Mouse (Mus musculus) embryonic facial prominence, embryonic 12.5 days (tissue): Measurements from ENCODE around the gene Ubxn7. TPM values are rescaled to one million over a fixed set of nuclear protein-coding genes. Genes with fewer than 3 reads are reported as not detected.

Experiments used
- ATAC-seq: fragments of 200-750 bp; cut with Nextera tagmentation; 2 replicates; pipeline ENCODE4 v1.8.0; 2017; ENCODE audit not compliant: insufficient number of reproducible peaks, insufficient read depth, low FRiP score, low TSS enrichment
- H3K27ac ChIP-seq: fragments of 300-500 bp; sonication (generic); 2 replicates; pipeline ENCODE4 v1.5.1; 2016; ENCODE audit warnings: mild to moderate bottlenecking
- H3K27me3 ChIP-seq: fragments of 300-500 bp; sonication (generic); 2 replicates; pipeline ENCODE4 v1.6.1; 2016; ENCODE audit warnings: mild to moderate bottlenecking, moderate library complexity
- H3K36me3 ChIP-seq: fragments of 300-500 bp; sonication (generic); 2 replicates; pipeline ENCODE4 v1.6.1; 2016; ENCODE audit warnings: mild to moderate bottlenecking
- H3K4me1 ChIP-seq: fragments of 300-500 bp; sonication (generic); 2 replicates; pipeline ENCODE4 v1.6.1; 2016
- H3K4me2 ChIP-seq: fragments of 300-500 bp; sonication (generic); replicated peaks from 2 replicates; pipeline ENCODE4 v1.6.1; 2016; ENCODE audit warnings: mild to moderate bottlenecking, moderate library complexity
- H3K4me3 ChIP-seq: fragments of 300-500 bp; sonication (generic); 2 replicates; pipeline ENCODE4 v1.5.1; 2016; ENCODE audit warnings: mild to moderate bottlenecking
- H3K9ac ChIP-seq: fragments of 300-500 bp; sonication (generic); 2 replicates; pipeline ENCODE4 v1.6.1; 2016; ENCODE audit warnings: mild to moderate bottlenecking, moderate library complexity
- H3K9me3 ChIP-seq: fragments of 300-500 bp; sonication (generic); 2 replicates; pipeline ENCODE4 v1.6.1; 2016; ENCODE audit warnings: mild to moderate bottlenecking, moderate library complexity
- WGBS: fragments of 180-500 bp; shearing (Covaris S2); methylation state at CpG from one replicate; pipeline ENCODE4 v1.1.7; 2016; 5-methylcytosine and 5-hydroxymethylcytosine counted together
- polyA plus RNA-seq: library from polyadenylated mRNA; unstranded; fragments of >200 nt; fragmentation: Nextera tagmentation; extraction: Ambion mirVana; gene quantifications from 2 replicates; pipeline ENCODE4 v1.2.1, GENCODE M21; 2016

The Ubxn7 gene
- polyA plus RNA-seq, 1 experiment from 2014 or later, result 33.2 TPM

DNA sequence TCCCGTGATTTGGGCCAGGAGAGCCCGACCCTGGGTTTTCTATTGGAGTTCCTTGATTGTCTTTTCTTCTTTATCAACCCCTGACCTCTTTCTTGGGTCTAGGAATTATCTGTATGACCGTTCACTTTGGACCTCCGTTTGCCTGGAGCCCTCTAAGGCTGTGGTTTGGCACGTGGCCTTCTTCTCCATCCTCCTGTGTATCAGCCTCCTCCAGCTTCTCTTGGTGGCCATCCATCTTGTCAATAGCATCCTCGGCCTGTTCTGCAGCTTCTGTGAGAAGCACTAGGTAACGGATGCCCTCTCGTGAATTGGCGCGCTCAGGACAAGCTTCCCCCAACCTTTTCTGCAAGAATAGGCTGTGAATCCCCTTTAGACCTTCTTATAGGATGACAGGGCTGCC, 75.7 kb downstream of the Ubxn7 start:
- no peaks in the 10 kb centered on the region for H3K36me3 ChIP-seq
- H3K4me1 ChIP-seq, result no peaks in the 10 kb centered on the region
- H3K9ac ChIP-seq, result no peak overlapping the region
- no peak overlapping the region for H3K27ac ChIP-seq
- H3K4me2 ChIP-seq, result no peak overlapping the region
- H3K9me3 ChIP-seq, result no peaks in the 10 kb centered on the region
- no peak for ATAC-seq
- no peaks in the 10 kb centered on the region for H3K27me3 ChIP-seq
- 82% methylated on average over 10 of the region's 10 CpGs for WGBS
- no peak overlapping the region for H3K4me3 ChIP-seq

DNA sequence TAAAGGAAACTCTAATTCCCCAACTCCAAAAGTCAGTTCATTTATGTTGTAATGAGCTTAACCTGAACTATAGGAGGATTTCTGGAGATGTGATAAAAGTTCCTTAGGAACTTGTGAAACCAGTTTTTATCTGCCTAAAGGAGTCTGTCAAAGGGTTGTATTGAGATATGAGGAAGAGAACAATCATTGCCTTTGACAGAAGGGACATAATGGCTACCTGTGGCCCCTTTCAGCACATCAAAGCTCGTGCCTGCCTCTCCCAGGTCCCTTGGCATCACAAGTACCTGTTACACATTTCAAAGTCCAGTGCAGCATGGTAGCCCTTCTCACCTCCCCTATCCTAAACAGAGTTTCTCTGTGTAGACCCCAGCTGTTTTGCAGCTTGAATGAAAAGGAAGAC, 85.4 kb downstream of the Ubxn7 start:
- 39% methylated on average over 1 of the region's 1 CpGs for WGBS

GRCm38 (mm10) chr16:32419517-32420483, 87.7 kb downstream of the Ubxn7 start, which contains the start of gene Tctex1d2:
Gene Tctex1d2, plus strand, starts transcription at chr16:32419702.
- Histone ChIP-seq H3K4me3 (peak within 1 kb of the TSS; percentile 48), H3K4me1 (peaks cover 5% of the 10 kb centered on the region; the same call in 1 of the 2 replicates), H3K4me2 (peak within 1 kb of the TSS; percentile 65), H3K9me3 (no peaks in the 10 kb centered on the region), H3K36me3 (no peaks in the 10 kb centered on the region), H3K27ac (peak within 1 kb of the TSS; percentile 84), H3K9ac (peak within 1 kb of the TSS; percentile 53), H3K27me3 (no peaks in the 10 kb centered on the region)
- ATAC-seq, result peak; percentile 91
- 1% methylated on average over 45 of the region's 45 CpGs for WGBS

More for the DNA sequence above, 85.4 kb downstream of the Ubxn7 start:
- H3K4me2 ChIP-seq, result no peak overlapping the region
- no peak overlapping the region for H3K9ac ChIP-seq
- H3K9me3 ChIP-seq, result no peaks in the 10 kb centered on the region
- H3K27me3 ChIP-seq, result no peaks in the 10 kb centered on the region
- peaks cover 5% of the 10 kb centered on the region; the same call in 1 of the 2 replicates for H3K4me1 ChIP-seq
- H3K27ac ChIP-seq, result no peak overlapping the region
- no peaks in the 10 kb centered on the region for H3K36me3 ChIP-seq
- no peak for ATAC-seq
- H3K4me3 ChIP-seq, result no peak overlapping the region

- ATAC-seq, result no peak
- H3K9ac ChIP-seq, result no peak overlapping the region
- peaks cover 5% of the 10 kb centered on the region; the same call in 1 of the 2 replicates for H3K4me1 ChIP-seq
- no peaks in the 10 kb centered on the region for H3K27me3 ChIP-seq
- no peaks in the 10 kb centered on the region for H3K9me3 ChIP-seq
- H3K4me2 ChIP-seq, result no peak overlapping the region
- 85% methylated on average over 3 of the region's 3 CpGs for WGBS
- H3K27ac ChIP-seq, result no peak overlapping the region
- H3K4me3 ChIP-seq, result no peak overlapping the region
- no peaks in the 10 kb centered on the region for H3K36me3 ChIP-seq
Measured at GRCm38 (mm10) chr16:32427506-32427905, 95.4 kb downstream of the Ubxn7 start.

DNA sequence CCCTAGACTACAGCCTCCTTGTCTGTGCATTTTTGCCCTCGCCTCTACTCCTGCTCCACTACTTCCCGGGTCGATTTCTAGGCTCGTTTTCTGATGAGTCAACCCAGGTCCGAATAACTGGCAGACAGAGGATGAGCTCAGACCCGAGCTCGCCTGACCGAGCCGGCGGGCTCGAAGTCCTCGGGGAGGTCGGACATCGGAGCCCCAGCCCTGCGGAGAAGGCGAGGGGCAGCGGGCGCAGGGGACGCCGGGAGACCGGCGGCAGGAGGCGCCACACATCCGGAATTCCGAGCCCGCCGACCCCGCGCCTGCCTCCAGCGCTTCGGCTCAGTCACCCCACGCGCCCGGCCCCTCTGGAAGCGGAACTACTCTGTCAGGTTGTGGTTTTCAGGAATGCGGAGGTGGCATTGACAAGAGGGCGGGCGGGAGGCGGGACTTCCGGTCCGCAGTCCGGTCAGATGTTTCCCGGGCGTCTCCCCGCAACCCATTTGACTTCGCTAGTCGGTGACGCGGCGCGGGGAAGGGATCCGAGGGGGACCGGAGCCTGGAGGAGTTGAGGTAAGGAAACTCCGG, 98.5 kb downstream of the Ubxn7 start, which contains the start of gene Pcyt1a:
Gene Pcyt1a, plus strand, starts transcription at position 448 of the 573 bp plus-strand sequence.
- peak within 1 kb of the TSS; percentile 82 for H3K4me3 ChIP-seq
- peak within 1 kb of the TSS; percentile 80 for H3K9ac ChIP-seq
- ATAC-seq, result peak; percentile 95
- H3K36me3 ChIP-seq, result no peaks in the 10 kb centered on the region
- no peaks in the 10 kb centered on the region for H3K9me3 ChIP-seq
- WGBS, result 0% methylated on average over 54 of the region's 54 CpGs
- H3K27me3 ChIP-seq, result no peaks in the 10 kb centered on the region
- peak within 1 kb of the TSS; percentile 92 for H3K4me2 ChIP-seq
- H3K4me1 ChIP-seq, result peaks cover 5% of the 10 kb centered on the region; the same call in 1 of the 2 replicates
- peak within 1 kb of the TSS; percentile 80 for H3K27ac ChIP-seq

GRCm38 (mm10) chr16:32431047-32431591, 99.1 kb downstream of the Ubxn7 start:
- Histone ChIP-seq H3K4me1 (peaks cover 5% of the 10 kb centered on the region; the same call in 1 of the 2 replicates), H3K9me3 (no peaks in the 10 kb centered on the region), H3K9ac (peak overlapping the region; percentile 80), H3K4me2 (peak overlapping the region; percentile 92), H3K27me3 (no peaks in the 10 kb centered on the region), H3K4me3 (peak overlapping the region; percentile 82), H3K36me3 (no peaks in the 10 kb centered on the region), H3K27ac (peak overlapping the region; percentile 50)
- 2% methylated on average over 28 of the region's 28 CpGs for WGBS
- ATAC-seq, result no peak

- H3K27ac ChIP-seq, result no peak overlapping the region
- no peaks in the 10 kb centered on the region for H3K36me3 ChIP-seq
- H3K4me3 ChIP-seq, result peak overlapping the region; percentile 82; the same call in 1 of the 2 replicates
- no peaks in the 10 kb centered on the region for H3K27me3 ChIP-seq
- H3K9me3 ChIP-seq, result no peaks in the 10 kb centered on the region
- H3K4me1 ChIP-seq, result peaks cover 5% of the 10 kb centered on the region; the same call in 1 of the 2 replicates
- H3K4me2 ChIP-seq, result peak overlapping the region; percentile 92
- ATAC-seq, result no peak
- 93% methylated on average over 1 of the region's 1 CpGs for WGBS
- no peak overlapping the region for H3K9ac ChIP-seq
Measured at GRCm38 (mm10) chr16:32431926-32432325, 99.9 kb downstream of the Ubxn7 start.

GRCm38 (mm10) chr16:32433138-32433537, 101.1 kb downstream of the Ubxn7 start:
- Histone ChIP-seq H3K4me1 (peaks cover 5% of the 10 kb centered on the region; the same call in 1 of the 2 replicates), H3K4me2 (no peak overlapping the region), H3K27ac (no peak overlapping the region), H3K4me3 (no peak overlapping the region), H3K9me3 (no peaks in the 10 kb centered on the region), H3K36me3 (no peaks in the 10 kb centered on the region), H3K9ac (no peak overlapping the region), H3K27me3 (no peaks in the 10 kb centered on the region)
- no peak for ATAC-seq
- WGBS, result 72% methylated on average over 2 of the region's 2 CpGs

DNA sequence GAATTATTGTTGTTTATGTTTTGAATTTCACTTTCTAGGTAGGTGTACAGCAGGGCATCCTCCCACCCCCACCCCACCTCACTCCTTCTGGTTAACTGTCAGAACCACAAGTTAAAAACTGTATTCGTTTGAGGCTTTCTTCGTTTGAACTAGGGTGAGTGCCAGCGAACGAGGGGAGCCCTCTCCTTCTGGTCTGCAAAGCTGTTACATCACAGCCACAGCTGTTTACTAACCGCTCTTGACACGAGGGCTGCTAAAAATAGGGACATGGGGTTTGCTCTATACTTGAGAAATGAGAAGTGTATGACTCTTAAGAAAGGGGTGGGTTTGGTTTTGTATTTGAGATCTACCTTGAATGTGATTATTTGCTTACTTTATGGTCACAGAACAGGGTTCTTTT, 102.0 kb downstream of the Ubxn7 start:
- Histone ChIP-seq H3K36me3 (no peaks in the 10 kb centered on the region), H3K4me2 (no peak overlapping the region), H3K9me3 (no peaks in the 10 kb centered on the region), H3K4me1 (peaks cover 5% of the 10 kb centered on the region; the same call in 1 of the 2 replicates), H3K27me3 (no peaks in the 10 kb centered on the region), H3K9ac (no peak overlapping the region), H3K27ac (no peak overlapping the region), H3K4me3 (no peak overlapping the region)
- 62% methylated on average over 6 of the region's 6 CpGs for WGBS
- no peak for ATAC-seq

DNA sequence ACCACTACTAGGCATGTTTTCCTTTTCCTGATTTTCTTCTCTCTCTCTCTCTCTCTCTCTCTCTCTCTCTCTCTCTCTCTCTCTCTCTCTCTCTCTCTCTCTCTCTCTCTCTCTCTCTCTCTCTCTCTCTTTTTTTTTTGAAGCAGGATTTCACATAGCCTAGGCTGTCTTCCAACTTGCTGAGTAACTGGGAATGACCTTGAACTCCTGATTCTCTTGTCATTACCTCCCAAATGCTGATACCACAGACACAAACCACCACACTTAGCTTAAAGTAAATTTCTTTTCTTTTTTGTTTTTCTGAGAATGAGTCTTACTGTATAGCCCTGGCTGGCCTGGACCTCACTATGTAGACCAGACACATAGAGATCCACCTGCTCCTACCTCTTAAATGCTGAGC, 102.6 kb downstream of the Ubxn7 start:
- no peak for ATAC-seq
- Histone ChIP-seq H3K27ac (no peak overlapping the region), H3K27me3 (no peaks in the 10 kb centered on the region), H3K36me3 (no peaks in the 10 kb centered on the region), H3K9ac (no peak overlapping the region), H3K4me1 (peaks cover 5% of the 10 kb centered on the region; the same call in 1 of the 2 replicates), H3K4me3 (no peak overlapping the region), H3K4me2 (no peak overlapping the region), H3K9me3 (no peaks in the 10 kb centered on the region)

- H3K9me3 ChIP-seq, result no peaks in the 10 kb centered on the region
- peaks cover 3% of the 10 kb centered on the region; the same call in 1 of the 2 replicates for H3K4me1 ChIP-seq
- no peak overlapping the region for H3K4me3 ChIP-seq
- WGBS, result 51% methylated on average over 1 of the region's 1 CpGs
- no peaks in the 10 kb centered on the region for H3K36me3 ChIP-seq
- H3K9ac ChIP-seq, result no peak overlapping the region
- H3K27ac ChIP-seq, result no peak overlapping the region
- no peak overlapping the region for H3K4me2 ChIP-seq
- ATAC-seq, result no peak
- no peaks in the 10 kb centered on the region for H3K27me3 ChIP-seq
Measured at GRCm38 (mm10) chr16:32436657-32437056, 104.6 kb downstream of the Ubxn7 start.
